Mouse (Mus musculus): Measurements from ENCODE around the gene Tent4b.

The Tent4b gene

DNA sequence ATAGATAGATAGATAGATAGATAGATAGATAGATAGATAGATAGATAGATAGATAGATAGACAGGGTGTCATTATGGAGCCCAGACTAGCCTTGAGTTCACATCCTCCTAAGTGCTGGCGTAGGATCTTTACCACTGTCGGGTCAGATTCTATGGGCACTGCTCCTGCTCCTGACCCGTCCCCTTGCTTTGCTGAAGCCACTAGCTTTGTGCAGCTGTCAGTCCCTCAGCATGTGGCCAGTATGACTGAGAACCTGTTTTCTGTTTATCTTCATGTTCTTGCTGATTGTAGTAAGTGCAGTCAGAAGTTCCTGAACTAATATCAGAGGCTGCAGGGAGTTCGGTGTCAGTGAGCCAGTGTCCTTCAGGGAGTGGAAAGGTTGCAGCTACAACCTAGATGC, 108.7 kb downstream of the Tent4b start:
- no peak for DNase-seq
